Mouse (Mus musculus) embryo, embryonic 10 days (tissue): Measurements from ENCODE around the gene Nacad.

ENCODE experiments used
- DNase-seq: peaks from one replicate; pipeline ENCODE4 v3.0.0-alpha.2; 2015; ENCODE audit warnings: low spot score

The Nacad gene

GRCm38 (mm10) chr11:6605491-6606399 is at the start of gene Nacad:
TSS of gene Nacad (minus strand) at chr11:6606053.
- DNase-seq = peak; percentile 79

GRCm38 (mm10) chr11:6654903-6655302 is 49.0 kb upstream of the Nacad start:
- peak; percentile 94 for DNase-seq

- DNase-seq = peak; percentile 24
Measured at GRCm38 (mm10) chr11:6652978-6653377, 47.1 kb upstream of the Nacad start.

- DNase-seq = no peak
Measured at GRCm38 (mm10) chr11:6650519-6650918, 44.7 kb upstream of the Nacad start.

- no peak for DNase-seq
Measured at GRCm38 (mm10) chr11:6647831-6648724, 42.2 kb upstream of the Nacad start.

GRCm38 (mm10) chr11:6644566-6644965 is 38.7 kb upstream of the Nacad start:
- no peak for DNase-seq

GRCm38 (mm10) chr11:6639072-6639471 is 33.2 kb upstream of the Nacad start:
- DNase-seq = no peak

- no peak for DNase-seq
Measured at GRCm38 (mm10) chr11:6638537-6638936, 32.7 kb upstream of the Nacad start, which contains the start of gene Wap. TSS of gene Wap (minus strand) at chr11:6638637.

- DNase-seq = no peak
Measured at GRCm38 (mm10) chr11:6636150-6636549, 30.3 kb upstream of the Nacad start.

- DNase-seq = peak; percentile 42
Measured at GRCm38 (mm10) chr11:6629655-6630054, 23.8 kb upstream of the Nacad start.

GRCm38 (mm10) chr11:6628568-6628967 is 22.7 kb upstream of the Nacad start:
- DNase-seq = peak; percentile 79

GRCm38 (mm10) chr11:6627731-6628130 is 21.9 kb upstream of the Nacad start:
- DNase-seq = no peak

GRCm38 (mm10) chr11:6626388-6626772 is 20.5 kb upstream of the Nacad start:
- no peak for DNase-seq

- peak; percentile 98 for DNase-seq
Measured at GRCm38 (mm10) chr11:6625478-6626387, 19.9 kb upstream of the Nacad start, which contains the start of gene Tbrg4. TSS of gene Tbrg4 (minus strand) at chr11:6626067.

GRCm38 (mm10) chr11:6624619-6625382 is 18.9 kb upstream of the Nacad start:
- DNase-seq = no peak

- DNase-seq = no peak
Measured at GRCm38 (mm10) chr11:6623704-6624103, 17.9 kb upstream of the Nacad start.

GRCm38 (mm10) chr11:6615250-6616205 is 9.7 kb upstream of the Nacad start:
- DNase-seq = no peak

GRCm38 (mm10) chr11:6605021-6605481 is 802 bp downstream of the Nacad start:
- DNase-seq = peak; percentile 34

GRCm38 (mm10) chr11:6604604-6604936 is 1.3 kb downstream of the Nacad start:
- DNase-seq = no peak
